Mouse (Mus musculus) hindbrain, embryonic 13.5 days (tissue): ENCODE data around the gene C130050O18Rik. TPM values are rescaled to one million over a fixed set of nuclear protein-coding genes. Genes with fewer than 3 reads are reported as not detected.
A peak's percentile ranks its signal among the peaks of the same experiment; 100 is the strongest.

Experiments
- ATAC-seq: fragments of 200-750 bp; cut with Nextera tagmentation; 2 replicates; pipeline ENCODE4 v1.8.0; 2017; ENCODE audit warnings: moderate TSS enrichment; ENCODE audit not compliant: low FRiP score
- H3K27ac ChIP-seq: fragments of 300-500 bp; sonication (generic); 2 replicates; pipeline ENCODE4 v1.5.1; 2015; ENCODE audit warnings: inconsistent platforms, mild to moderate bottlenecking, moderate library complexity
- H3K27me3 ChIP-seq: fragments of 300-500 bp; sonication (generic); 2 replicates; pipeline ENCODE4 v1.6.1; 2015; ENCODE audit warnings: mild to moderate bottlenecking, inconsistent platforms
- H3K36me3 ChIP-seq: fragments of 300-500 bp; sonication (generic); 2 replicates; pipeline ENCODE4 v1.6.1; 2015; ENCODE audit warnings: mild to moderate bottlenecking, inconsistent platforms
- H3K4me1 ChIP-seq: fragments of 300-500 bp; sonication (generic); replicated peaks from 2 replicates; pipeline ENCODE4 v1.6.1; 2015; ENCODE audit warnings: inconsistent platforms
- H3K4me2 ChIP-seq: fragments of 300-500 bp; sonication (generic); 2 replicates; pipeline ENCODE4 v1.6.1; 2015; ENCODE audit warnings: inconsistent platforms, mild to moderate bottlenecking, moderate library complexity
- H3K4me3 ChIP-seq: fragments of 300-500 bp; sonication (generic); 2 replicates; pipeline ENCODE4 v1.5.1; 2015; ENCODE audit warnings: mild to moderate bottlenecking, inconsistent platforms
- H3K9ac ChIP-seq: fragments of 300-500 bp; sonication (generic); 2 replicates; pipeline ENCODE4 v1.6.1; 2015; ENCODE audit warnings: mild to moderate bottlenecking, inconsistent platforms
- H3K9me3 ChIP-seq: fragments of 300-500 bp; sonication (generic); 2 replicates; pipeline ENCODE4 v1.6.1; 2016; ENCODE audit warnings: inconsistent platforms
- WGBS: fragments of 180-500 bp; shearing (Covaris S2); methylation state at CpG from one replicate; pipeline ENCODE4 v1.1.7; 2015; 5-methylcytosine and 5-hydroxymethylcytosine counted together
- polyA plus RNA-seq: library from polyadenylated mRNA; unstranded; fragments of >200 nt; fragmentation: Nextera tagmentation; extraction: Ambion mirVana; gene quantifications from 2 replicates; pipeline ENCODE4 v1.2.1, GENCODE M21; 2015

Gene C130050O18Rik
- polyA plus RNA-seq, 1 experiment from 2014 or later, result 0.22 TPM

DNA sequence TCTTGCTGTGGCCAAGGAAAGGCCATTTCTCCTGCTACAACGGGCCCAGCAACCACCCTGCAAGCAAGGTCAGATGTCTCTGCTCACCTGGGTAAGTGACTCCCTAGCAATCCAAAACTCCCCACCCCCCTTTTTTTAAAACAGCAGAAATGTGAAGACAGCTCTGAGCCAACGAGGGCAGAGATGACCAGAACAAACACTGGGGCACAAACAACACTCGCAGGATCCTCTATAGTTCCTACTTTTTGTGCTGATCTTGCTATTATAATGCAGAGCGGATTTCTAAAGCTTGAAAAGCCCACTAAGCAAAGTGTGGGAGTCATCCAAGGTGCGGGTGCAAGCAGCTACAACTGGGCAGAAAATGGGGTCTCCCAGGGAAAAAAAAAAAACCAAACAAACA, 34.0 kb upstream of the C130050O18Rik start:
- H3K36me3 ChIP-seq, result no peaks in the 10 kb centered on the region
- no peaks in the 10 kb centered on the region for H3K9me3 ChIP-seq
- peak overlapping the region; percentile 81 for H3K4me2 ChIP-seq
- 56% methylated on average over 5 of the region's 5 CpGs for WGBS
- ATAC-seq, result no peak
- H3K4me3 ChIP-seq, result peak overlapping the region; percentile 65; the same call in 1 of the 2 replicates
- no peak overlapping the region for H3K27ac ChIP-seq
- H3K4me1 ChIP-seq, result peaks cover 37% of the 10 kb centered on the region
- peak overlapping the region; percentile 95; the same call in 1 of the 2 replicates for H3K9ac ChIP-seq
- no peaks in the 10 kb centered on the region for H3K27me3 ChIP-seq

DNA sequence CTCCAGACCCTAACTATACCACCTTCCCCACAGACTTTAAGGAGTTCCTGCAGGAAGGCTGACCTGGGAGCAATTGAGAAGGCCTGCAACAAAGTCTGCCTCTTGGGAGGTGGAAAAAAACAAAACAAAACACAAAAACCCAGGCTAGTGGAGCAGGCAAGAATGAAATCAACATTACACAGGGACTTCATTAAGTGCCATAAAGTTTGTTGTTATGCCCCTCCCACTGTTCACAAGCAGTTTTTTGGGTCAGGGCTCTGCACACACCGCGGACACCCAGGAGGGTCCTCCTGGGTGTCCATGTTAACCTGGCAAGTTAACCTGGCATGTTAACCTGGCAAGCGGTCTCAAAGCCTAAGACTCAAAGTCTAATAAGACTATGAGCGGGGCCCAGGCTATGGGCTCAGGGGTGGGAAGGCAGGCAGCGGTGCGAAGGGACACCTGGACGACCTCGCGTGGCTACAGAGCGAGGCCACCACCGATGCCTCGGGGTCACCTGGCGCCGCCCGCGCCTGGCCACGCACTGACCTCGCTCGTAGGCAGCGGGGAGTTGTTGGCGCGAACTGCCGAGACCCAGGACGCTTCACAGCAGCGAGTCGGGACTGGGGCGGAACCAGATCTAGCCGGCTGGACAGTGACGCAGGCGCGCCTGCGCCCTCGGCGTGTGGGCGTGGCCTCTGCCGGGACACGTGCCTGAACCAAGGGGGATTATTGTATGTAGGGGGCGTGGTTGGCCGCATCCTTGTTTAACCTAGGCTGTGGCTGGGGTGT, 33.3 kb upstream of the C130050O18Rik start:
- Histone ChIP-seq H3K9me3 (no peaks in the 10 kb centered on the region), H3K27me3 (no peaks in the 10 kb centered on the region), H3K27ac (peak overlapping the region; percentile 87), H3K4me1 (peaks cover 37% of the 10 kb centered on the region), H3K4me2 (peak overlapping the region; percentile 81), H3K4me3 (peak overlapping the region; percentile 65), H3K9ac (peak overlapping the region; percentile 95), H3K36me3 (no peaks in the 10 kb centered on the region)
- WGBS, result 2% methylated on average over 39 of the region's 39 CpGs
- peak; percentile 92 for ATAC-seq

DNA sequence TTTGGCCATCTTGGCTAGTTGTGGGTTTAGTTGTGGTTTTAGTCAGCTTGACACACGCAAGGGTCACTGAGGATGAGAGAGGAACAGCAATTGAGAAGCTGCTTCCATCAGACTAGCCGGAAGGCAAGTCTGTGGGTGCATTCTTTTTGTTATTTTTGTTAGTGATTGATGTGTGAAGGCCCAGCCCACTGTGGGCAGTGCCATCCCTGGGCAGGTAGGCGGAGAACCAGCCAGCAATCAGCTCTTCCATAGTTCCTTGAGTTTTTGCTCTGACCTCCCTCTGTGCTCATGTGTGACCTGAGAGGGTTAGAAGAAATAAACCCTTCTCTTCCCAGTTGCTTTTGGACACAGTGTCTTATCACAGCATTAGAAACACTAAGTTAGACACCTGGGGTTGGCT, 32.0 kb upstream of the C130050O18Rik start:
- H3K4me1 ChIP-seq, result peaks cover 45% of the 10 kb centered on the region
- no peak overlapping the region for H3K4me2 ChIP-seq
- H3K9ac ChIP-seq, result peak overlapping the region; percentile 95; the same call in 1 of the 2 replicates
- ATAC-seq, result no peak
- WGBS, result 76% methylated on average over 3 of the region's 3 CpGs
- no peaks in the 10 kb centered on the region for H3K36me3 ChIP-seq
- H3K9me3 ChIP-seq, result no peaks in the 10 kb centered on the region
- H3K4me3 ChIP-seq, result no peak overlapping the region
- no peak overlapping the region for H3K27ac ChIP-seq
- no peaks in the 10 kb centered on the region for H3K27me3 ChIP-seq

DNA sequence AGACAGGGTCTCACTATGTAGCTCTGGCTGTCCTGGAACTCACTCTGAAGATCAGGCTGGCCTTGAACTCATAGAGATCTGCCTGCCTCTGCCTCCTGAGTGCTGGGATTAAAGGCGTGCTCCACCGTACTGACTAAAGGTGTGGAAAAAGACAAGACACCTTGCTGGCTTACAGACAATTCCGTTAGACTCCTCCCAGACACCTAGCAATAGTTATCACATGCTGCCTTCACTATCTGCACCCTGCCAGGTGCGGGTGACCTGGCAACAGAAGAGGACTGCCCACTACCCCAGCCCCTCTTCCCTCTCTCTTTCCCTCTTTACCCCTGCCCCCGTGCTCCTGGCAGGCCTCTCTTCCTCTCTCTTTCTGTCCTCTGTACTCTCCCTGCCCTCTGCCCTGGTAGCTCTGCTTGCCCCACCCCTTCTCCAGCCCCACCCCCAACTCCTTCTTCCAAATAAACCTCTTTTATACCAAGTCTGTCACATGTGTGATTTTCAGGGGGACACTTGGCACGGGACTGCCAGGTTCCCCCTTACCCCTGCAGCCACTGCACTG, 31.1 kb upstream of the C130050O18Rik start:
- peaks cover 43% of the 10 kb centered on the region for H3K4me1 ChIP-seq
- no peaks in the 10 kb centered on the region for H3K36me3 ChIP-seq
- no peak overlapping the region for H3K27ac ChIP-seq
- H3K9me3 ChIP-seq, result no peaks in the 10 kb centered on the region
- no peaks in the 10 kb centered on the region for H3K27me3 ChIP-seq
- no peak for ATAC-seq
- no peak overlapping the region for H3K9ac ChIP-seq
- WGBS, result 74% methylated on average over 6 of the region's 6 CpGs
- no peak overlapping the region for H3K4me3 ChIP-seq
- H3K4me2 ChIP-seq, result no peak overlapping the region

DNA sequence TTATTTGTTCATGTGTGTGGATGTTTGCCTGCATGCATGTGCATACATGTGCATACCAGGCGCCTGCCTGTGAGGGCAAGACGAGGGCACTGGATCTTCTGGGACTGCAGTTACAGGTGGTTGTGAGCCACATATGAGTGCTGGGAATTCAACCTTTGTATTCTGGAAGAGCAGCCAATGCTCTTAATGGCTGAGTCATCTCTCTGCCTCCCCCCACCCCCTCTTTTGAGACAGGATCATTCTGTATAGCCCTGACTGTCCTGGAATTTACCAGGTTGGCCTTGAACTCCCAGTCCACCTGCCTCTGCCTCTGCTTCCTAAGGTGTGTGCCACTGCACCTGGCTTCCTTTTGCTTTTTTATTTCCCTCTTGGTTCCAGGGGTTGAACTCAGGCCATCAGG, 30.2 kb upstream of the C130050O18Rik start:
- H3K9me3 ChIP-seq, result no peaks in the 10 kb centered on the region
- no peak for ATAC-seq
- H3K27me3 ChIP-seq, result no peaks in the 10 kb centered on the region
- no peaks in the 10 kb centered on the region for H3K36me3 ChIP-seq
- WGBS, result 87% methylated on average over 2 of the region's 2 CpGs
- H3K9ac ChIP-seq, result no peak overlapping the region
- H3K27ac ChIP-seq, result no peak overlapping the region
- H3K4me2 ChIP-seq, result no peak overlapping the region
- no peak overlapping the region for H3K4me3 ChIP-seq
- peaks cover 49% of the 10 kb centered on the region for H3K4me1 ChIP-seq

DNA sequence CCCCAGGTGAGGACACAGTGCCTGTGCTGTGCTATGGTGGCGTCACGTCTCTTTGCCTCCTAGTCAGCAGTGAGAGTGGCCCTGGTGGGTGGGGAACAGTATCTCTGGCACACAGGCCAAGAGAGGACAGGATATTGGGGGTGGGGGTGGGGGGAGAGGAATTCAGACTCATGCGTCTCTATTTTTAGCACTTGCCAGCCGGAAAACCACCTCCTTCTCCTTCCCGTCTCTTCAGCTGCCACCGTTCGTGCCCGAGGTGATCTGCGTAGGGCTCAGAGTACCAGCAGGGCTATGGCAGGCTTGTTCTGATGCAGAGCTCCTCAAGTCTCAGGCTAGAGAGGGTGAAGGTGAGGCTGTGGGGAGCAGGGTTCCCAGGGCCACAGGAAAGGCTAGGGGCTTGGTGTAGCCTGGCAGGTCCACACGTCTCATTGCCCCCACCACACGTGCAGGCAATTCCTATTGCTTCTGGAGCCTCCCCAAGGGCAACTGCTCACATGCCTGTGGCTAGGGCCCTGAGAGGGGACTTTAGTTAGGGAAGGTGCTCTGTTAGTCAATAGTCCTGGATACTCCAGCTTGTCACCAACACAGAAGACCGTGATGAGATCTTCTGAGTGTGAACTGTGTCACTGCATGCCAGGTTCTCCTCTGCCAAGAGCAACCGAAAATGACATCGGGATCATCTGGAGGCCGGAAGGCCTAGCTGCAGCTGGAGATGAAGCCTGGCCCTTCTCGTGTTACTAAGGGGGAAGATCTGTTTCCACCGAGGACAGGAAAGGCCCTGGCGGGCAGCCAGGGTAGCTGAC, 27.4 kb upstream of the C130050O18Rik start, which contains the start of gene Gpr146:
Gene Gpr146, plus strand, starts transcription at position 230 of the 803 bp plus-strand sequence.
- 83% methylated on average over 18 of the region's 18 CpGs for WGBS
- peaks cover 49% of the 10 kb centered on the region for H3K4me1 ChIP-seq
- H3K27me3 ChIP-seq, result no peaks in the 10 kb centered on the region
- no peak for ATAC-seq
- peak within 1 kb of the TSS; percentile 55 for H3K27ac ChIP-seq
- peak within 1 kb of the TSS; percentile 5; the same call in 1 of the 2 replicates for H3K9ac ChIP-seq
- no peak within 1 kb of the TSS for H3K4me3 ChIP-seq
- H3K36me3 ChIP-seq, result no peaks in the 10 kb centered on the region
- no peaks in the 10 kb centered on the region for H3K9me3 ChIP-seq
- no peak within 1 kb of the TSS for H3K4me2 ChIP-seq

DNA sequence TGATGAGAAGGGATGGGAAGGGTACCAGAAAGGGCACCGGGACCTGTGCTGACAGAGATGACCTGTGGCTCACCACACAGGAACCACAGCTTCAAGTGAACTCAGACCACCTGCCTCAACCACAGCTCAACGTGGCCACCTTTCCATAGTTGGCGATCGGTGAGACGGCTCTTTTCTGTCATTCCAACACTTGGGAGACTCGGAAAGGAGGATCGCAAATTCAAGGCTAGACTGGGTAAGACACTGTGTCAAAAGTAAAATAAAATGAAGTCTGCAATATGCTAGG, 26.9 kb upstream of the C130050O18Rik start:
- WGBS, result 85% methylated on average over 7 of the region's 7 CpGs

DNA sequence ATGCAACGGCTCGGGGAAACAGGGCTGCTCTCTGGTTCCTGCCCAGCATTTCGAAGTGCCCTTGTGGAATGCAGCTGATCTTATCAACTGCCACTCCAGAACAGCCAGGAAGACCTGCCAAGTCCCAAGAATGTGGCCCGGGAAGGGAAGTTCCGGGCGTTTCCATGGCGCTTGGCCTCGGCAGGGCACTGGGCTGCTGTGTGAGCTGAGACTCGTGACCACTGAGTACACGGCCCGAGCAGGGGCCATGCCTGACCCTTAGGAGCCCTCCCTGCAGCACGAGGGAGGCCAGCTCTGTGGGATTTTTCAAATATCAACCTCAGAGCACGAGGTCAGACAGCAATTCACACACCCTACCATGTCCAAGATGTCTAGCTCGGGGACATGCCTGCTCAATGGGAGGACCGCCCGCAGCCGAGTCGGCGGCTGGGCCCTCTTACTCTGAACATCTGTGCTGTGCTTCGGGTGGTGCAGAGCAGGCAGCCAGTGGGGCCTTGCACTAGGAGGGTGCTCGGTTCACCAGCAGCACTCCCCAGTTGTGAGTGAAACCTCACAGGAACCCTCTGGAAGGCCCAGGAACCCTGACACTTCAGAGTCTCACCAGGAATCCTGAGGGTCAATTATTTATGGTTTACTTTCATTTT, 26.0 kb upstream of the C130050O18Rik start:
- Histone ChIP-seq H3K9ac (no peak overlapping the region), H3K27ac (peak overlapping the region; percentile 14; the same call in 1 of the 2 replicates), H3K4me1 (peaks cover 54% of the 10 kb centered on the region), H3K4me2 (no peak overlapping the region), H3K27me3 (no peaks in the 10 kb centered on the region), H3K9me3 (no peaks in the 10 kb centered on the region), H3K4me3 (no peak overlapping the region), H3K36me3 (no peaks in the 10 kb centered on the region)
- peak; percentile 31; the same call in 1 of the 2 replicates for ATAC-seq
- 45% methylated on average over 21 of the region's 21 CpGs for WGBS

More for the DNA sequence above, 26.9 kb upstream of the C130050O18Rik start:
- Histone ChIP-seq H3K4me1 (peaks cover 52% of the 10 kb centered on the region), H3K9me3 (no peaks in the 10 kb centered on the region), H3K27ac (peak overlapping the region; percentile 27), H3K27me3 (no peaks in the 10 kb centered on the region), H3K36me3 (no peaks in the 10 kb centered on the region), H3K4me2 (no peak overlapping the region), H3K9ac (peak overlapping the region; percentile 5; the same call in 1 of the 2 replicates), H3K4me3 (no peak overlapping the region)
- no peak for ATAC-seq

DNA sequence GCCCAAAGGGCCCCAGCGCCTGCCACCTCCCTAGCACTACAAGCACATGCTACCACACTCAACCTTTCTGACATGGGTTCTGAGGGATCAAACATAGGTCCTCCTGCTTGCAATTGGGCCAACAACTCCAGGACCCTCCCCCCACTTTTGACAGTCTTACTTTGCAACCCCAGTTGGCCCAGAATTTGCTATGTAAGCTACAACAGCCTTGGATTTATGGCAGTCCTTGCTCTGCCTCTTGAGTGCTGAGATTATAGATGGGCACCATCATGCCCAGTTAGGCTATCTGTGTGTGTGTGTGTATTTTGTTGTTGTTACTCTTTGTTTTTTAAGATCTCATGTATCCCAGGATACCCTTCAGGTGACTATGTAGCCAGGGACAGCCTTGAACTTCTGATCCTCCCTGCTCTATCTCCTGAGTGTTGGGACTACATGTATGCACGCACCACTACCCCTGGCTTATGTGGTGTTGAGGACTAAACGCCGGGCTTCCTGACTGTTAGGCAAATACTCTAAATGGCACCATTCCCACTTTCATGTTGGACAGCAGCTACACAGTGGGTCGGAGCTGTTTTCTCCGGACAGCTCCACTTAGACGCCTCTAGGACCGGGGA, 25.2 kb upstream of the C130050O18Rik start:
- peak; percentile 45 for ATAC-seq

DNA sequence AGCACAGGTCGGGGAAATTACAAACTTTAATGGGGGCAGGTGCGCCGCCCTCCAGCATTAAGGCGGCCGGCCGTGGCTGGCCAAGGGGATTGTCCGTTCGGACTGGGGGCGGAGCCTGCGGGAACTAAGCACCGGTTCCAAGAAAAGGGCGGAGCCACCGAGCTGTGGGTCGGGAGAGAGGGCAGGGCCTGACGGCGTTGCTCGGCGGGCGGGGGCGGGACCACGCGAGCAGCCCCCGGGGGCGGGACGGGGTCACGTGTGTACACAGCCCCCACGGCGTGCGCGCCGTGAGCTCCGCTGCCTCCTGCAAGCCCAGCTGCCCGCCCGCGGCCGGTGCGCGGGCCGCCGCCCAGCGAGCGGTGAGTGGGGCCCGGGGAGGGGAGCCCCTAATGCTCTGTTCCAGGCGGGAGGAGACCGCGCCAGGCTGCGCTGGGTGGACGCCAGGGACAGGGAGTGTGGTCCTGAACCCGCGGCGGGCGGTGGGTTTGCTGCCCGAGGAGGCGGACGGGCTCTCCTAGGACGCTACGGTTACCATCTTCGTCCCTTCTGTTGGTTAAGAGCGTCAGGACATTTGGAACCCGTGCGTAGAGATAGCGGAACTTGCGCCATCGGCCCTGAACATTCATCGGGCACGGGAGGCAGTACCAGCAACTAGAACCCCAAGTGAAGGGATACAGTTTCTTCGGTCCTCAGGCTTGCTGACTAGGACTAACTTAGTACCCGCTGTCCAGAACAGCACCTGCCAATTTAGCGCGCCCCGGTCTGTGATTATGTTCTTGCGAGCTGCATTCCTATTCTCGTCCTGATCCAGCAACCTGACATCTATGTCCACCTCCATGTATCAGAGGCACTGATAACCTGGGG, 24.5 kb upstream of the C130050O18Rik start:
- Histone ChIP-seq H3K4me3 (peak overlapping the region; percentile 64), H3K9me3 (no peaks in the 10 kb centered on the region), H3K9ac (peak overlapping the region; percentile 79), H3K27me3 (no peaks in the 10 kb centered on the region), H3K27ac (peak overlapping the region; percentile 73), H3K36me3 (no peaks in the 10 kb centered on the region), H3K4me2 (peak overlapping the region; percentile 87), H3K4me1 (peaks cover 54% of the 10 kb centered on the region)
- WGBS, result 3% methylated on average over 64 of the region's 73 CpGs
- ATAC-seq, result peak; percentile 73

More for the DNA sequence above, 25.2 kb upstream of the C130050O18Rik start:
- Histone ChIP-seq H3K27me3 (no peaks in the 10 kb centered on the region), H3K9ac (peak overlapping the region; percentile 79), H3K4me2 (peak overlapping the region; percentile 87), H3K36me3 (no peaks in the 10 kb centered on the region), H3K4me3 (peak overlapping the region; percentile 64), H3K9me3 (no peaks in the 10 kb centered on the region), H3K4me1 (peaks cover 54% of the 10 kb centered on the region), H3K27ac (peak overlapping the region; percentile 62; the same call in 1 of the 2 replicates)
- 25% methylated on average over 8 of the region's 8 CpGs for WGBS
